Mouse (Mus musculus): ENCODE measurements around the gene Gm13276. TPM values are rescaled to one million over a fixed set of nuclear protein-coding genes. Genes with fewer than 3 reads are reported as not detected.
"Not testable (repeated sequence)": the region's sequence is repeated elsewhere in the genome, so short reads cannot be mapped to it uniquely, and the experiment has no call there.

The Gm13276 gene
- not detected for total RNA-seq (2021)
- long read RNA-seq, experiment 1, result 0 reads
- long read RNA-seq, experiment 2, result 0 reads

DNA sequence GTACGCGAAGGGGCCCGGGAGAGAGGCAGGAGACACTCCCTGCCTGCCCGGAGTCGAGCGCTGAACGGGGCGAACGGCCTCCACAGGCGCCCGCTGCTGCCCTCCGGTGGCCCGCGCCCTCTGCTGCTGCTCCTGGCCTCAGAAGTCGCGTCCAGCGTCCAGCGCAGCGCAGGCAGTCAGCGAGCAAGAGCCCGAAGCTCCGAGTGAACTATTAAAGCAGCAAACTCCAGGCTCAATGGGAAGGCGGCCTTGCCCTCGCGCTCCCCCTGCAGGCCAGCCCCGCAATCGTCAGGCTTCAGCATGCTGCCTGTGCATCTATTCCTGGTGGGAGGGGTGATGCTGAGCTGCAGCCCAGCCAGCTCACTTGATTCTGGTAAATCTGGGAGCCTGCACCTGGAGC, at the start of gene Gm13276:
Gene Gm13276, plus strand, starts transcription at position 301 of the 400 bp plus-strand sequence.
- not testable (repeated sequence) for DNase-seq (ENCODE audit: low spot score in 2 of 2)

DNA sequence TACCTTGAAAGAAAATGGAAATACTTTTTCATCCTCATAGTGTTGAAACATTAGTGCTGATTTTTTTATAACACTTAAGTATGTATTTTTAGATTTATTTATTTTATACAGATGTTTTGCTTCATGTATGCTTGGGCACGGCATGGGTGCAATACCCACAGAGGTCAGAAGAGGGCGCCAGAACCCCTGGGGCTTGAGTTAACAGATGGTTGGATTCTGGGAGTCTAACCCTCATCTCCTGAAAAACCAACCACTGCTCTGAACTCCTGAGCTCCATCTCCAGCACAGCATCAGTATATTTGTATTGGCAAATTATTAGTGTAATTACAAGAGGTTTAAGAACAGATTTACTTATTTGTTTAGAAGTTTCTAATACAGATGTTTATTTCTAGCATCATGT, 47.0 kb upstream of the Gm13276 start:
- DNase-seq (ENCODE audit: low spot score in 2 of 2), result peak; percentile 43 to 52

DNA sequence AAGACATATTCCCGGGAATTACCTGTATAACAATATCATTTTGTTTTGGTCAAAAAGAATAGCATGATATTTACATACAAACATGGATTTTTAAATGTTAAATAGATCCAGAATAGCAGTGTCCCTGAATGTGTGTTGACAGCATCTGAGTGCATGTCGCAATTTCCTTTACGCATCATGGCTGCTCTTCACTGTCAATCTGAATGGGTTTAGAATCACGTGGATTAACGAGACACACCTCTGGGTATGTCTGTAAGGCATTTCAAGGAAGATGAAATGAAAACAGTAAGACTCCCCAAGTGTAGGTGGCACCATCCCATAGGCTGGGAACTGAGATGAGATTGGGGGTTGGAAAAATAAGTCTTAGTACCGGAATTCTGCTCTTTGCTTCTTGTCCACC, 46.5 kb upstream of the Gm13276 start:
- DNase-seq (ENCODE audit: low spot score in 2 of 2), result no peak

DNA sequence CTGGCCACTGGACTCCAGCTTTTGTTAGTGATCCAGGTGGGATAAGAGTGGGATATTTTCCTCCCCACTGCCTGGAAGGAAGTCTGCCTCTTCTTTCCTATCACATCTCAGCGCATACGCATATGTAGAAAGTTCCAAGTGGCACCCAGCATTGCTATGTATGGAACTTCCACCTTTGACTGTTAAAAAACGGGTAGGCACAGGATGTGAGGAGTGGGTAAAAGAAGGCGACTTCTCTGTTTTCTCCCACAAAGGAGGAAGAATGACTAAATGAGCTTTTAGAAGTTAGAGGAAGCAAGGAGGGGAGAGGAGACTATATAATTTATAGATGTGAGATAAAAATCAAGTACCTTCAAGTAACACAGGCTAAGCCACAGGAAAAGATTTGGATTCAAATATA, 44.1 kb upstream of the Gm13276 start:
- DNase-seq (ENCODE audit: low spot score in 2 of 2), result no peak

GRCm38 (mm10) chr4:88742771-88743371, 42.6 kb upstream of the Gm13276 start:
- DNase-seq (ENCODE audit: low spot score in 2 of 2), result no peak

DNA sequence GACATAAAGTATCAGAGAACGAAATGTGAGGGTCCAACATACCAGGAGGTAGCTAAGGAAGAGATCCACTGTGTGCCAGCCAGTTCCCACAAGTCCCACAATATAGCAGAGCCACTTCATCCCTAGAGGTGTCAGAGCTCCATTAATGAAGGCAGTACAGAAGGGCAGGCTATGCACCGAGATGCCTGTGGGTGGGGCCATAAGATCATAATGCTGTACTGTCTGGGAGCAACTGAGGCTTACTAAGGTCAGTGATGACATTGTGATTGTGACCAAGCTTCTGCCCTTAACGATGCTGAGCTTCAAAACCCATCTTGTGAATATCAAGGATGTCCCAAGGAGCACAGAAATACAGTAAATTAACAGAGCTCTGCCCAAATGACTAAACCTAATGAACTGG, 41.3 kb upstream of the Gm13276 start:
- DNase-seq (ENCODE audit: low spot score in 2 of 2), result no peak

- DNase-seq (ENCODE audit: low spot score in 2 of 2), result no peak
Measured at GRCm38 (mm10) chr4:88749926-88750325, 35.6 kb upstream of the Gm13276 start.

- DNase-seq (ENCODE audit: low spot score in 2 of 2), result peak; percentile 59 to 71
Measured at GRCm38 (mm10) chr4:88754818-88755340, 30.6 kb upstream of the Gm13276 start, which contains the start of gene Gm13271. Gm13271 (plus strand) TSS chr4:88754868.

- DNase-seq (ENCODE audit: low spot score in 2 of 2), result not testable (repeated sequence)
Measured at GRCm38 (mm10) chr4:88756581-88757513, 28.7 kb upstream of the Gm13276 start.

DNA sequence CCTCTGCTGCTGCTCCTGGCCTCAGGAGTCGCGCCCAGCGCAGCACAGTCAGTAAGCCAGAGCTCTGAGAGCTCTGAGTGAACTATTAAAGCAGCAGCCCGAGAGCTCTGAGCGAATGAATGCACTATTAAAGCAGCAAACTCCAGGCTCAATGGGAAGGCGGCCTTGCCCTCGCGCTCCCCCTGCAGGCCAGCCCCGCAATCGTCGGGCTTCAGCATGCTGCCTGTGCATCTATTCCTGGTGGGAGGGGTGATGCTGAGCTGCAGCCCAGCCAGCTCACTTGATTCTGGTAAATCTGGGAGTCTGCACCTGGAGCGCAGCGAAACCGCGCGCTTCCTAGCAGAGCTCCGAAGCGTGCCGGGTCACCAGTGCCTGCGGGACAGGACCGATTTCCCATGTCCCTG, 27.9 kb upstream of the Gm13276 start:
- DNase-seq (ENCODE audit: low spot score in 2 of 2), result peak; percentile 73 to 82

- not testable (repeated sequence) for DNase-seq (ENCODE audit: low spot score in 2 of 2)
Measured at GRCm38 (mm10) chr4:88758751-88759150, 26.8 kb upstream of the Gm13276 start.

GRCm38 (mm10) chr4:88759610-88760268, 25.8 kb upstream of the Gm13276 start, which contains the start of gene Gm13283:
Gm13283 (plus strand) TSS chr4:88760119.
- peak in 1 of 2 experiments; percentile 22 for DNase-seq (ENCODE audit: low spot score in 2 of 2)

GRCm38 (mm10) chr4:88760431-88760830, 25.1 kb upstream of the Gm13276 start:
- DNase-seq (ENCODE audit: low spot score in 2 of 2), result peak in 1 of 2 experiments; percentile 34

GRCm38 (mm10) chr4:88761776-88762175, 23.7 kb upstream of the Gm13276 start:
- DNase-seq (ENCODE audit: low spot score in 2 of 2), result peak; percentile 62 to 76

DNA sequence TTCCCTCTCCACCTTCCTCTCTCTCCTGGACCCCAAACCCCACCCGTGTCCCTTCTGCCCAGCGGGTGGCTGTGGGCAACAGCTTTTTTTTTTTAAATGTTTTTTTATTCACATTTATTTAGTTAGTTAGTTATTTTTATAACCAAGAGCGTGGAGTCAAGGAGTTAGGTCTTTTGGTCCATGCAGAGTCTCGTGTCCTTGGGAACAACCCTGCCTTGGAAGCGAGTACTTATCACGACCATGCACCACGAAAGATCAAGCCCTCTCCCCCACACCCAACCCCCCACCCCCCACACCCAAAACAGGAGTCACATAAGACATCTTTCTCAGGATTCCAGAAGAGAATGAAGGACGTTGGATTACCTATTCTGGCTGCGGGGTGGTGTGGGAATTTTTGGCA, 23.2 kb upstream of the Gm13276 start:
- peak in 1 of 2 experiments; percentile 16 for DNase-seq (ENCODE audit: low spot score in 2 of 2)

GRCm38 (mm10) chr4:88763384-88764018, 22.0 kb upstream of the Gm13276 start:
- peak in 1 of 2 experiments; percentile 18 for DNase-seq (ENCODE audit: low spot score in 2 of 2)

- DNase-seq (ENCODE audit: low spot score in 2 of 2), result not testable (repeated sequence)
Measured at GRCm38 (mm10) chr4:88773534-88773933, 12.0 kb upstream of the Gm13276 start, which contains the start of gene Gm13290. Gm13290 (plus strand) TSS chr4:88773834.

- not testable (repeated sequence) for DNase-seq (ENCODE audit: low spot score in 2 of 2)
Measured at GRCm38 (mm10) chr4:88776622-88777021, 8.9 kb upstream of the Gm13276 start, which contains the start of gene Gm13289. Gm13289 (plus strand) TSS chr4:88776922.

- not testable (repeated sequence) for DNase-seq (ENCODE audit: low spot score in 2 of 2)
Measured at GRCm38 (mm10) chr4:88779550-88779949, 6.0 kb upstream of the Gm13276 start, which contains the start of gene Gm13272. Gm13272 (plus strand) TSS chr4:88779850.

DNA sequence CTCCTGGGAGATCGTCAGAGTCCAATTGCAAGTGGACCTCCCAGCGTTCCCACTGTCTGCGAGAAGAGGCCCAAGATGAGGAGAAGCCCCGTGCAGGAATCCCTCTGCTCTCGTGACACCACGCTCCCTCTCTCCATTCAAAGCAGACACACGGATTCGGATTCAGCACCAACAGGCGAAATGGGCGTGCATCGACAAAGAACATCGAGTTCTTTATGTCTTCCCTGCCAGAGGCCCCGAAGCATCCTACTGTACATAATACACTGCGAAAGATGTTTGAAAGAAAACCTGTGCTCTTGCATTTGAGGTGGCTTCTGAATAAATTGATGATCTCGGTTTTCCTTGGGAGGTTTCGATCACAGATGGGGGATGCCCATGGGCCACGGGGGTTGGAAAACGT, 5.2 kb upstream of the Gm13276 start:
- DNase-seq (ENCODE audit: low spot score in 2 of 2), result not testable (repeated sequence)
